Mouse (Mus musculus): Measurements from ENCODE around the gene Mmd.

DNA sequence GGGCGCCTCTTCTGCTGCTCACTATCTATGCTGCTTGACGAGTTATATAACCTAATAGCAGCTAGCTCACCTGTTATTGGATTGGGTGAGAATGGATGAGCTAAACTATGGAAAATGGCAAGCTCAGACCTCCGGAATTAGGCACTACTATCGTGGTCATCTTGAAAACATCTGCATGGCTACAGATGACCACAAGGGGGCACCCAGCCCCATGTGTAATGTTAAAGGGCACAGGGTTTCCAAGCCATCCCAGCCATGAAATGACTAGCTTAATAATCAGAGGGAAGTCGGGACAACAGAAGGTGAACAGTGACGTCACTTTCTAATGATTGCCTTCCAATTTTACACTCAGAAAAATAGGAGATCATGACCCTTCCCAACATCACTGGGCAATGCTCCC, 57.7 kb downstream of the Mmd start:
- no peak for TF ChIP-seq CTCF (IDR thresholded peaks at IDR 0.05; ENCODE audit: insufficient read depth, low read depth, low read length)
- TF ChIP-seq POLR2A (IDR thresholded peaks at IDR 0.05; ENCODE audit: insufficient read depth, low read depth, low read length) = no peak

All from olfactory bulb, adult 2 months (tissue).